Mouse (Mus musculus) small intestine, adult 2 months (tissue): ENCODE data around the gene Ano8.

Experiments
- CTCF ChIP-seq: fragments of 200-500 bp; IDR thresholded peaks from 2 replicates; pipeline ENCODE4 v1.5.1; 2012; ENCODE audit warnings: low read depth, mild to moderate bottlenecking, control low read depth, inconsistent platforms, low read length, moderate library complexity, mixed read lengths; ENCODE audit not compliant: insufficient replicate concordance, insufficient read length; ENCODE audit errors: extremely low read depth
- POLR2A ChIP-seq: fragments of 200-500 bp; IDR thresholded peaks from 2 replicates; pipeline ENCODE4 v1.6.1; 2012; ENCODE audit warnings: low read depth, mild to moderate bottlenecking, control low read depth, inconsistent platforms, low read length, moderate library complexity

- no peak for TF ChIP-seq CTCF
- TF ChIP-seq POLR2A, result no peak
Measured at GRCm38 (mm10) chr8:71471861-71472260, 13.9 kb downstream of the Ano8 start.
